Comparison of ENCODE assay signal across 21 mouse cellular contexts in the genomic region with DNA sequence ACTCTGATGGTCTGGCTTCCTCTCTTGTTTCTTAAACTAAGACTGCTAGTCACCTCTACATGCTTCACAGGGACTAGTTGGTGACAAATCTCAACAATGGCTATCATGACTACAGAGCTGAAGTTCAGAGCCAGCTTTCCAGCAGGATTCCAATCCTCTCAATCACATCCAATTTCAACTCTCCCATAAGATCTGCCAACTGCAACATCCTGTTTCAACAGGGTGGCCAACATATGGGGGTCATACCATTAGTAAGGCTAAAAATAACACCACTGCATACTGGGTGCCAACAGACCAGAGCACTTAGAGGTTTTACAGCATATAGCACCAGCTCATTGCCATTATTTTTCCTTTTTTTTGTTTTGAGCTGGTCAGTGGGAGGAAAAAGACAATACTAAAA.
DNase-seq lines count a peak whose midpoint lies in the region; ATAC-seq and TF ChIP-seq lines count a peak whose summit lies in the region.
"Had no signal": no experiment of that assay in that cellular context is flagged by ENCODE, and none has a peak within 500 bp of the region (broad histone marks: within the 10 kb centered on the region; RNA-seq: fewer than 3 reads in every experiment).

No protein-coding gene starts in this region.

- H3K4me2 ChIP-seq in heart, embryonic 13.5 days, result no peak overlapping the region
- no peak overlapping the region for H3K4me2 ChIP-seq in limb, embryonic 14.5 days (replicated peaks; ENCODE audit: low read depth, low read length, severe bottlenecking)
- H3K4me2 ChIP-seq in heart, postnatal 0 days (ENCODE audit: low read depth, low read length), result no peak overlapping the region
- H3K4me2 ChIP-seq: liver, embryonic 13.5 days had no signal

- no peak for ATAC-seq in heart, embryonic 13.5 days (ENCODE audit: extremely low read depth, insufficient number of reproducible peaks, low FRiP score, low TSS enrichment)
- ATAC-seq in limb, embryonic 14.5 days (ENCODE audit: low FRiP score, low read depth), result no peak
- ATAC-seq in heart, postnatal 0 days (ENCODE audit: insufficient read depth, low read depth), result no peak
- ATAC-seq: forebrain, embryonic 14.5 days; midbrain, embryonic 16.5 days; Patski had no signal

- no peak for TF ChIP-seq POLR2A in heart, adult 2 months (IDR thresholded peaks at IDR 0.05; ENCODE audit: insufficient read depth, low read depth, low read length)
- TF ChIP-seq POLR2A in limb, embryonic 14.5 days (IDR thresholded peaks at IDR 0.05; ENCODE audit: borderline replicate concordance, extremely low read depth, insufficient read depth, insufficient read length), result no peak

- H3K4me1 ChIP-seq in heart, embryonic 13.5 days, result peaks cover 40% of the 10 kb centered on the region
- peaks cover 9% of the 10 kb centered on the region for H3K4me1 ChIP-seq in heart, adult 2 months (ENCODE audit: control insufficient read depth, insufficient read depth, low read length)
- H3K4me1 ChIP-seq in limb, embryonic 14.5 days (ENCODE audit: control insufficient read depth, insufficient read depth, low read length), result peaks cover 28% of the 10 kb centered on the region
- peaks cover 20% of the 10 kb centered on the region for H3K4me1 ChIP-seq in limb, embryonic 10.5 days
- peaks cover 17% of the 10 kb centered on the region; the same call in 1 of the 2 replicates for H3K4me1 ChIP-seq in heart, postnatal 0 days (ENCODE audit: control insufficient read depth, insufficient read depth)
- H3K4me1 ChIP-seq: liver, embryonic 13.5 days had no signal

- no peaks in the 10 kb centered on the region for H3K27me3 ChIP-seq in heart, embryonic 13.5 days (replicated peaks)
- no peaks in the 10 kb centered on the region for H3K27me3 ChIP-seq in heart, adult 2 months (ENCODE audit: control insufficient read depth, insufficient read depth, low read length)
- H3K27me3 ChIP-seq in limb, embryonic 14.5 days (ENCODE audit: control insufficient read depth, insufficient read depth, low read length), result no peaks in the 10 kb centered on the region
- no peaks in the 10 kb centered on the region for H3K27me3 ChIP-seq in limb, embryonic 10.5 days (ENCODE audit: low read depth, poor library complexity, severe bottlenecking)
- no peaks in the 10 kb centered on the region for H3K27me3 ChIP-seq in heart, postnatal 0 days (ENCODE audit: control insufficient read depth, insufficient read depth, low read length)
- H3K27me3 ChIP-seq: liver, embryonic 13.5 days; Patski had no signal

- no peak overlapping the region for H3K4me3 ChIP-seq in heart, embryonic 13.5 days
- H3K4me3 ChIP-seq in heart, adult 2 months, result no peak overlapping the region
- no peak overlapping the region for H3K4me3 ChIP-seq in limb, embryonic 14.5 days (replicated peaks; ENCODE audit: low read length)
- no peak overlapping the region for H3K4me3 ChIP-seq in limb, embryonic 10.5 days
- no peak overlapping the region for H3K4me3 ChIP-seq in heart, postnatal 0 days (ENCODE audit: low read depth, low read length)
- H3K4me3 ChIP-seq: hindbrain, embryonic 10.5 days; left cerebral cortex, adult 2 months; liver, embryonic 13.5 days had no signal

- intact Hi-C loops in heart, adult 2 months (cut with DNase I), result no loop called here

- H3K79me2 ChIP-seq in heart, adult 2 months (replicated peaks; ENCODE audit: control insufficient read depth, insufficient read depth, low read length), result no peaks in the 10 kb centered on the region

- no peaks in the 10 kb centered on the region for H3K9me3 ChIP-seq in heart, embryonic 13.5 days
- no peaks in the 10 kb centered on the region for H3K9me3 ChIP-seq in limb, embryonic 14.5 days (ENCODE audit: control insufficient read depth, low read length)
- H3K9me3 ChIP-seq in limb, embryonic 10.5 days (replicated peaks), result no peaks in the 10 kb centered on the region
- H3K9me3 ChIP-seq in heart, postnatal 0 days (replicated peaks; ENCODE audit: control insufficient read depth, low read length), result no peaks in the 10 kb centered on the region
- H3K9me3 ChIP-seq: hindbrain, embryonic 10.5 days; liver, embryonic 13.5 days had no signal

- DNase-seq in heart, adult 2 months, result no peak
- DNase-seq in limb, embryonic 14.5 days (ENCODE audit: low spot score), result peak; percentile 12
- DNase-seq in limb, embryonic 10.5 days (ENCODE audit: low spot score), result no peak
- DNase-seq in NIH3T3 (ENCODE audit: low read depth), result peak; percentile 70
- no peak for DNase-seq in heart, postnatal 0 days (ENCODE audit: low spot score)
- no peak for DNase-seq in natural killer cell, adult 2 months (ENCODE audit: low spot score in 2 of 2)
- DNase-seq: adrenal gland, adult 8-10 months; cerebellum, adult 9-10 months; gastrocnemius, postnatal 25 days; kidney, adult 2 months; kidney, postnatal 25 days; left cerebral cortex, postnatal 4 days; liver, embryonic 13.5 days; lung, postnatal 10 days; right cerebral cortex, postnatal 25 days had no signal

- peak overlapping the region; percentile 74; the same call in 1 of the 2 replicates for H3K27ac ChIP-seq in heart, embryonic 13.5 days (replicated peaks)
- no peak overlapping the region; the same call in 1 of the 2 replicates for H3K27ac ChIP-seq in heart, adult 2 months
- no peak overlapping the region for H3K27ac ChIP-seq in limb, embryonic 14.5 days (replicated peaks; ENCODE audit: low read depth, low read length)
- H3K27ac ChIP-seq in limb, embryonic 10.5 days, result no peak overlapping the region
- H3K27ac ChIP-seq in heart, postnatal 0 days (ENCODE audit: low read depth), result peak overlapping the region; percentile 57; the same call in 1 of the 2 replicates
- H3K27ac ChIP-seq: hindbrain, embryonic 10.5 days; left cerebral cortex, adult 2 months; liver, embryonic 13.5 days had no signal

- no peak for TF ChIP-seq CTCF in heart, adult 2 months (IDR thresholded peaks at IDR 0.05)
- TF ChIP-seq CTCF in heart, postnatal 0 days (IDR thresholded peaks at IDR 0.05; ENCODE audit: low read depth), result no peak

- no peak for TF ChIP-seq EP300 in heart, adult 2 months (IDR thresholded peaks at IDR 0.05; ENCODE audit: insufficient read depth, low read depth, low read length)
- TF ChIP-seq EP300 in heart, postnatal 0 days (IDR thresholded peaks at IDR 0.05; ENCODE audit: low read depth), result no peak

- H3K9ac ChIP-seq in heart, embryonic 13.5 days, result no peak overlapping the region
- H3K9ac ChIP-seq in heart, adult 2 months (ENCODE audit: low read depth, low read length), result no peak overlapping the region
- H3K9ac ChIP-seq in limb, embryonic 14.5 days (ENCODE audit: low read depth, low read length, severe bottlenecking), result no peak overlapping the region
- no peak overlapping the region for H3K9ac ChIP-seq in heart, postnatal 0 days (replicated peaks; ENCODE audit: low read depth, low read length)
- H3K9ac ChIP-seq: liver, embryonic 13.5 days had no signal

- H3K36me3 ChIP-seq in heart, embryonic 13.5 days, result no peaks in the 10 kb centered on the region
- H3K36me3 ChIP-seq in heart, adult 2 months (ENCODE audit: control insufficient read depth, insufficient read depth, low read length), result no peaks in the 10 kb centered on the region
- no peaks in the 10 kb centered on the region for H3K36me3 ChIP-seq in limb, embryonic 14.5 days (ENCODE audit: control insufficient read depth, insufficient read depth, low read length)
- no peaks in the 10 kb centered on the region for H3K36me3 ChIP-seq in limb, embryonic 10.5 days
- no peaks in the 10 kb centered on the region for H3K36me3 ChIP-seq in heart, postnatal 0 days (replicated peaks; ENCODE audit: control insufficient read depth, insufficient read depth, low read length)
- H3K36me3 ChIP-seq: hindbrain, embryonic 10.5 days; liver, embryonic 13.5 days had no signal

Comparison
In these comparisons a context has a peak if more than half of its experiments do, and no peak if none do; other contexts are left out.
1. H3K27ac ChIP-seq: peak in heart, embryonic 13.5 days (single experiment) and heart, postnatal 0 days (single experiment); none in heart, adult 2 months (single experiment), limb, embryonic 14.5 days (single experiment) and limb, embryonic 10.5 days (single experiment).
2. DNase-seq: peak in limb, embryonic 14.5 days (single experiment) and NIH3T3 (single experiment); none in heart, adult 2 months (0 of 2), limb, embryonic 10.5 days (single experiment), heart, postnatal 0 days (single experiment) and natural killer cell, adult 2 months (0 of 2).